Mouse (Mus musculus): ENCODE results near the gene Ltbp1.

Gene Ltbp1

GRCm38 (mm10) chr17:75005281-75005684 lies at the start of gene Ltbp1:
Ltbp1 (plus strand) TSS chr17:75005568.
- no peak for DNase-seq (ENCODE audit: extremely low read depth, low read depth)

- no peak for DNase-seq (ENCODE audit: extremely low read depth, low read depth)
These were observed 45.7 kb upstream of the Ltbp1 start for GRCm38 (mm10) chr17:74959481-74960245.

- peak; percentile 65 for DNase-seq (ENCODE audit: extremely low read depth, low read depth)
These were observed 42.1 kb upstream of the Ltbp1 start for GRCm38 (mm10) chr17:74963222-74963621.

- DNase-seq (ENCODE audit: extremely low read depth, low read depth) = no peak
These were observed 41.5 kb upstream of the Ltbp1 start for GRCm38 (mm10) chr17:74963861-74964260.

- DNase-seq (ENCODE audit: extremely low read depth, low read depth) = no peak
These were observed 38.0 kb upstream of the Ltbp1 start for GRCm38 (mm10) chr17:74967298-74967848.

GRCm38 (mm10) chr17:74968152-74968712 lies 37.1 kb upstream of the Ltbp1 start:
- DNase-seq (ENCODE audit: extremely low read depth, low read depth) = peak; percentile 66

- peak; percentile 58 for DNase-seq (ENCODE audit: extremely low read depth, low read depth)
These were observed 36.6 kb upstream of the Ltbp1 start for GRCm38 (mm10) chr17:74968738-74969271.

- no peak for DNase-seq (ENCODE audit: extremely low read depth, low read depth)
These were observed 30.2 kb upstream of the Ltbp1 start for GRCm38 (mm10) chr17:74975192-74975591.

- DNase-seq (ENCODE audit: extremely low read depth, low read depth) = no peak
These were observed 29.0 kb upstream of the Ltbp1 start for GRCm38 (mm10) chr17:74976167-74976985.

GRCm38 (mm10) chr17:74979767-74980166 lies 25.6 kb upstream of the Ltbp1 start:
- DNase-seq (ENCODE audit: extremely low read depth, low read depth) = no peak

- no peak for DNase-seq (ENCODE audit: extremely low read depth, low read depth)
These were observed 23.7 kb upstream of the Ltbp1 start for GRCm38 (mm10) chr17:74981703-74982102.

GRCm38 (mm10) chr17:74982880-74983279 lies 22.5 kb upstream of the Ltbp1 start:
- DNase-seq (ENCODE audit: extremely low read depth, low read depth) = no peak

GRCm38 (mm10) chr17:74984071-74984470 lies 21.3 kb upstream of the Ltbp1 start:
- DNase-seq (ENCODE audit: extremely low read depth, low read depth) = no peak

- DNase-seq (ENCODE audit: extremely low read depth, low read depth) = no peak
These were observed 20.7 kb upstream of the Ltbp1 start for GRCm38 (mm10) chr17:74984681-74985080.

GRCm38 (mm10) chr17:74987067-74987466 lies 18.3 kb upstream of the Ltbp1 start:
- DNase-seq (ENCODE audit: extremely low read depth, low read depth) = peak; percentile 77

GRCm38 (mm10) chr17:74989691-74990090 lies 15.7 kb upstream of the Ltbp1 start:
- no peak for DNase-seq (ENCODE audit: extremely low read depth, low read depth)

- DNase-seq (ENCODE audit: extremely low read depth, low read depth) = no peak
These were observed 14.8 kb upstream of the Ltbp1 start for GRCm38 (mm10) chr17:74990561-74990960.

- no peak for DNase-seq (ENCODE audit: extremely low read depth, low read depth)
These were observed 11.4 kb upstream of the Ltbp1 start for GRCm38 (mm10) chr17:74993726-74994581.

GRCm38 (mm10) chr17:74994582-74994893 lies 10.8 kb upstream of the Ltbp1 start:
- DNase-seq (ENCODE audit: extremely low read depth, low read depth) = no peak

GRCm38 (mm10) chr17:74995266-74995665 lies 10.1 kb upstream of the Ltbp1 start:
- DNase-seq (ENCODE audit: extremely low read depth, low read depth) = no peak

- DNase-seq (ENCODE audit: extremely low read depth, low read depth) = no peak
These were observed 5.3 kb upstream of the Ltbp1 start for GRCm38 (mm10) chr17:75000066-75000465.
